In the genomic region with DNA sequence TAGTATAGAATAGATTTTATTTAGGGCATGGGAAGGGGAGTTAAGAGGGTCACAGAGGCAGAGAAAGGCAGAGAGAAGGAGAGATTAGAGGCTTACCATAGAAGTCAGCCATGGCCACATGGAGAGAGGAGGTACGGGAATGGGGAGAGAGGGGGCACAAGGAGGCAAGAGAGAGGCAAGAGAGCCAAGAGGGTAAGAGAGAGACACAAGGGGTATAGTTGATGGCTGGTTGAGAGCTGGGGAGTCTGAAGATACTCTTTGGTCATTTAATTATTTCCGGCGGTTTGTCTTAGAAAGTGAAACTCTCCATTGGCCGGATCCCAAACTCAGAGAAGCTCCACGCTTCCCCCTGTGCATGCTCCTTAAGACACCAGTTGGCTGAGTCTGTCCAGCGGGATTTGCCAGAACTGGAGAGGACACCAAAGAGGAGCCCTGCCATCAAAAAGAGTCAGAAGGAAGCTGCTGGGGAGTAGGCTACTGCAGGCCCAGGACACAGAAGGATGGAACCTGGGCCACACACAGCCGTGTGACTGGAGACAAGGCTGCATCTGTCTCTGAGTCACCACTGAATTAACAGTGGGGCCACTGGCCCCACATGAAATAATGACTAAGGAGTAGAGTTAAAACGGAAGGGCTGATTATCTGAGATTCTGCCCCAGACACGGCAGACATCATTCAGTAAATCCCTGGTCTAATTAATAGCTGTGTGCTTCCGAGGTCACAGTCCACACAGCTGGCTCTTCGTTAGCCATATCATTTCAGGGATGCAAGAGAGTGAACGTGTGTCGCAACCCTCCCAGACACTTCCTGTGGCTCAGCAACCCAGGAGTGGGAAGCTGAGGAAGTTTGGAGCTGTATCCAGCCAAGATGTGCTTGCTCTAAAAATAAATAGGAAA, we compare ENCODE assay signal across 9 mouse cellular contexts. TPM values are rescaled to one million over a fixed set of nuclear protein-coding genes. Genes with fewer than 3 reads are reported as not detected.
A peak's percentile ranks its signal among the peaks of the same experiment; 100 is the strongest.
DNase-seq lines count a peak whose midpoint lies in the region; ATAC-seq and TF ChIP-seq lines count a peak whose summit lies in the region.
"Had no signal": no experiment of that assay in that cellular context is flagged by ENCODE, and none has a peak within 500 bp of the region (broad histone marks: within the 10 kb centered on the region; RNA-seq: fewer than 3 reads in every experiment).

No protein-coding gene starts in this region.

- H3K79me2 ChIP-seq in myocyte (ENCODE audit: control insufficient read depth, insufficient read depth) = no peaks in the 10 kb centered on the region

- H3K27me3 ChIP-seq in hindbrain, embryonic 16.5 days (replicated peaks; ENCODE audit: control insufficient read depth, insufficient read depth, low read length) = no peaks in the 10 kb centered on the region
- H3K27me3 ChIP-seq in hindbrain, embryonic 13.5 days = no peaks in the 10 kb centered on the region
- no peaks in the 10 kb centered on the region for H3K27me3 ChIP-seq in forebrain, embryonic 15.5 days
- no peaks in the 10 kb centered on the region for H3K27me3 ChIP-seq in kidney, embryonic 14.5 days (ENCODE audit: control insufficient read depth, insufficient read depth, low read length)
- H3K27me3 ChIP-seq in myocyte (ENCODE audit: control insufficient read depth, insufficient read depth, insufficient read length) = no peaks in the 10 kb centered on the region

- no peaks in the 10 kb centered on the region for H3K9me3 ChIP-seq in hindbrain, embryonic 16.5 days (ENCODE audit: control insufficient read depth, low read length)
- H3K9me3 ChIP-seq in hindbrain, embryonic 13.5 days = no peaks in the 10 kb centered on the region
- no peaks in the 10 kb centered on the region for H3K9me3 ChIP-seq in forebrain, embryonic 15.5 days
- H3K9me3 ChIP-seq in kidney, embryonic 14.5 days (ENCODE audit: control insufficient read depth, low read length) = no peaks in the 10 kb centered on the region

- WGBS in hindbrain, embryonic 16.5 days = 50% methylated on average over 13 of the region's 13 CpGs
- WGBS in hindbrain, embryonic 13.5 days = 61% methylated on average over 13 of the region's 13 CpGs
- 23% methylated on average over 13 of the region's 13 CpGs for WGBS in forebrain, embryonic 15.5 days
- 49% methylated on average over 13 of the region's 13 CpGs for WGBS in kidney, embryonic 14.5 days

- ATAC-seq in hindbrain, embryonic 16.5 days = peak; percentile 45
- no peak for ATAC-seq in hindbrain, embryonic 13.5 days (ENCODE audit: low FRiP score)
- 0 out of 2 replicates have a peak, but pooled peaks have one; percentile 32 for ATAC-seq in forebrain, embryonic 15.5 days (replicated peaks)
- ATAC-seq in kidney, embryonic 14.5 days (ENCODE audit: low FRiP score, low TSS enrichment) = peak; percentile 35; the same call in 1 of the 2 replicates

- no peaks in the 10 kb centered on the region for H3K36me3 ChIP-seq in hindbrain, embryonic 16.5 days (ENCODE audit: control insufficient read depth, insufficient read depth, low read length)
- H3K36me3 ChIP-seq in hindbrain, embryonic 13.5 days = no peaks in the 10 kb centered on the region
- no peaks in the 10 kb centered on the region for H3K36me3 ChIP-seq in forebrain, embryonic 15.5 days
- H3K36me3 ChIP-seq in kidney, embryonic 14.5 days (ENCODE audit: control insufficient read depth, insufficient read depth, low read length) = no peaks in the 10 kb centered on the region
- H3K36me3 ChIP-seq in myocyte (ENCODE audit: control insufficient read depth, insufficient read depth) = no peaks in the 10 kb centered on the region

- peaks cover 10% of the 10 kb centered on the region for H3K4me1 ChIP-seq in hindbrain, embryonic 16.5 days (ENCODE audit: control insufficient read depth, insufficient read depth, low read depth, low read length)
- H3K4me1 ChIP-seq in hindbrain, embryonic 13.5 days (replicated peaks) = peaks cover 18% of the 10 kb centered on the region
- peaks cover 22% of the 10 kb centered on the region for H3K4me1 ChIP-seq in forebrain, embryonic 15.5 days
- peaks cover 12% of the 10 kb centered on the region; the same call in 1 of the 2 replicates for H3K4me1 ChIP-seq in kidney, embryonic 14.5 days (ENCODE audit: control insufficient read depth, insufficient read depth, low read length)

- no peak overlapping the region for H3K9ac ChIP-seq in hindbrain, embryonic 16.5 days (ENCODE audit: low read depth, low read length)
- H3K9ac ChIP-seq in hindbrain, embryonic 13.5 days = no peak overlapping the region
- no peak overlapping the region for H3K9ac ChIP-seq in forebrain, embryonic 15.5 days (replicated peaks)
- H3K9ac ChIP-seq in kidney, embryonic 14.5 days (ENCODE audit: low read depth, low read length) = no peak overlapping the region

- H3K4me2 ChIP-seq in hindbrain, embryonic 16.5 days (ENCODE audit: low read length) = no peak overlapping the region
- H3K4me2 ChIP-seq in hindbrain, embryonic 13.5 days = no peak overlapping the region
- no peak overlapping the region for H3K4me2 ChIP-seq in forebrain, embryonic 15.5 days (replicated peaks)
- no peak overlapping the region; the same call in 1 of the 2 replicates for H3K4me2 ChIP-seq in kidney, embryonic 14.5 days (replicated peaks; ENCODE audit: low read depth, low read length)
- peak overlapping the region; percentile 50 for H3K4me2 ChIP-seq in myocyte (ENCODE audit: low read depth)

- H3K4me3 ChIP-seq in hindbrain, embryonic 16.5 days (ENCODE audit: low read length) = no peak overlapping the region
- no peak overlapping the region for H3K4me3 ChIP-seq in hindbrain, embryonic 13.5 days
- H3K4me3 ChIP-seq in forebrain, embryonic 15.5 days = no peak overlapping the region
- no peak overlapping the region for H3K4me3 ChIP-seq in kidney, embryonic 14.5 days (ENCODE audit: low read length)
- H3K4me3 ChIP-seq in myocyte = no peak overlapping the region

- no peak for TF ChIP-seq POLR2A in myocyte (IDR thresholded peaks at IDR 0.05; ENCODE audit: insufficient read length, low read depth)

- H3K27ac ChIP-seq in hindbrain, embryonic 16.5 days (ENCODE audit: low read depth, low read length) = no peak overlapping the region; the same call in 1 of the 2 replicates
- no peak overlapping the region for H3K27ac ChIP-seq in hindbrain, embryonic 13.5 days
- no peak overlapping the region for H3K27ac ChIP-seq in forebrain, embryonic 15.5 days (replicated peaks)
- peak overlapping the region; percentile 19; the same call in 1 of the 2 replicates for H3K27ac ChIP-seq in kidney, embryonic 14.5 days (ENCODE audit: low read depth, low read length)

- no peak for DNase-seq in natural killer cell, adult 2 months (ENCODE audit: low spot score in 2 of 2)
- no peak for DNase-seq in layer of hippocampus, adult 18-20 months (ENCODE audit: low spot score in 2 of 2)
- no peak for DNase-seq in right cerebral cortex, postnatal 10 days (ENCODE audit: low spot score in 2 of 2)

- no peak overlapping the region for H3ac ChIP-seq in myocyte (ENCODE audit: control insufficient read depth, insufficient read length)

TF ChIP-seq in myocyte, 11 proteins besides CTCF, POLR2A, EP300 and RAD21:
- TF ChIP-seq TCF12 (IDR thresholded peaks at IDR 0.05; ENCODE audit: insufficient read depth, poor library complexity, severe bottlenecking) (no peak), E2F4 (IDR thresholded peaks at IDR 0.05; ENCODE audit: insufficient read depth) (no peak), MAX (IDR thresholded peaks at IDR 0.05; ENCODE audit: low read depth) (no peak), MYOD1 (IDR thresholded peaks at IDR 0.05; ENCODE audit: control insufficient read depth in 1 of 3, insufficient read length in 2 of 3, low read depth in 2 of 3) (peak in 1 of 3 experiments; percentile 43), MYOG (IDR thresholded peaks at IDR 0.05; ENCODE audit: control insufficient read depth in 1 of 3, insufficient read depth in 1 of 3, insufficient read length in 2 of 3, low read depth in 2 of 3) (no peak), CEBPB (IDR thresholded peaks at IDR 0.05; ENCODE audit: insufficient read depth, poor library complexity, severe bottlenecking) (peak; percentile 89), SRF (IDR thresholded peaks at IDR 0.05; ENCODE audit: control insufficient read depth, insufficient read length, low read depth) (no peak)

RNA-seq across cellular contexts. Expression of a gene that starts 24.2 kb away (rescaled TPM):
- 0.22 and 0.25 TPM in 2 replicates for polyA plus RNA-seq in hindbrain, embryonic 16.5 days (2015; fragmentation: Nextera tagmentation; extraction: Ambion mirVana)
- 0.09 and 0.16 TPM in 2 replicates for polyA plus RNA-seq in hindbrain, embryonic 13.5 days (2015; fragmentation: Nextera tagmentation; extraction: Ambion mirVana)
- polyA plus RNA-seq in forebrain, embryonic 15.5 days (2015; fragmentation: Nextera tagmentation; extraction: Ambion mirVana) = 0.17 TPM in 1 of 2 replicates, not detected in the other
- 0.94 and 1.2 TPM in 2 replicates for polyA plus RNA-seq in kidney, embryonic 14.5 days (2014; fragmentation: Nextera tagmentation; extraction: Ambion mirVana)
- polyA plus RNA-seq in myocyte (2012; fragmentation: generic; extraction: Trizol) = 0.04 TPM
- under 1 TPM; 0.17 to 0.18 TPM for total RNA-seq in layer of hippocampus, adult 18-20 months (2021)
- polyA plus RNA-seq: heart, embryonic 14.5 days had no signal
